Mouse (Mus musculus) lung, adult 2 months (tissue): ENCODE results near the gene Noxo1. TPM values are rescaled to one million over a fixed set of nuclear protein-coding genes. Genes with fewer than 3 reads are reported as not detected.
A peak's percentile ranks its signal among the peaks of the same experiment; 100 is the strongest.
"Not testable (repeated sequence)": the region's sequence is repeated elsewhere in the genome, so short reads cannot be mapped to it uniquely, and the experiment has no call there.

Experiments used
- DNase-seq: peaks from one replicate; pipeline ENCODE4 v3.0.0; 2022
- H3K4me1 ChIP-seq: fragments of 200-500 bp; 2 replicates; pipeline ENCODE4 v1.6.1; 2011; ENCODE audit warnings: low read length; ENCODE audit not compliant: control insufficient read depth, insufficient read depth
- H3K4me3 ChIP-seq: fragments of 200-500 bp; replicated peaks from 2 replicates; pipeline ENCODE3; 2011; ENCODE audit warnings: low read depth, mild to moderate bottlenecking, control low read depth, low read length; ENCODE audit errors: extremely low read depth
- CTCF ChIP-seq: fragments of 200-500 bp; IDR thresholded peaks from 2 replicates; pipeline ENCODE4 v1.5.1; 2011; ENCODE audit warnings: mild to moderate bottlenecking, low read length, control low read depth; ENCODE audit not compliant: insufficient read depth
- POLR2A ChIP-seq: fragments of 200-500 bp; IDR thresholded peaks from 2 replicates; pipeline ENCODE4 v1.6.1; 2011; ENCODE audit warnings: low read depth, mild to moderate bottlenecking, control low read depth, low read length, borderline replicate concordance; ENCODE audit errors: extremely low read depth
- WGBS: fragments of 180-500 bp; shearing (Covaris S2); methylation state at CpG from one replicate; pipeline ENCODE4 v1.1.7; 2018; 5-methylcytosine and 5-hydroxymethylcytosine counted together
- polyA plus RNA-seq: library from polyadenylated mRNA; depleted of rRNA; stranded (reverse); fragments of >200 nt; gene quantifications from 2 replicates; pipeline ENCODE4 v1.2.3, GENCODE M21; 2012

The Noxo1 gene
- polyA plus RNA-seq, 1 experiment: 14.2 TPM

DNA sequence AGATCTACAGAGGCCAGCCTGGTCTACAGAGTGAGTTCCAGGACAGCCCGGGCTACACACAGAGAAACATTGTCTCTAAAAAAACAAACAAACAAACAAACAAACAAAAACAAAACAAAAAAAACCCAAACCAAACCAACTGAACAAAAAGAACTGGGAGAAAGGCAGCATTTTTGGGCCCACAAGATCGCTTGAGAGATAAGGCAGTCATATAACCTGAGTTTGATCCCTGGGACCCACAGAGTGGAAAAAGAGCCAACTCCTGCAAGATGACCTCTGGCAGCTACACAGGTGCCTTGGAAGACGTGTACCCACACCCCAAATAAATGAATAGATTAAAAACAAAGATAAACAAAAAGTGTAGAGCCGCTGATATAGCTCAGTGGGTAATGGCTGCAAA is 41.1 kb upstream of the Noxo1 start:
- Histone ChIP-seq H3K4me3 (no peak overlapping the region), H3K4me1 (peaks cover 18% of the 10 kb centered on the region)
- WGBS: 63% methylated on average over 4 of the region's 4 CpGs
- no peak for DNase-seq
- TF ChIP-seq CTCF (no peak), POLR2A (no peak)

- no peak for TF ChIP-seq POLR2A
- TF ChIP-seq CTCF: no peak
- Histone ChIP-seq H3K4me1 (peaks cover 4% of the 10 kb centered on the region; the same call in 1 of the 2 replicates), H3K4me3 (peak within 1 kb of the TSS; percentile 40)
- 5% methylated on average over 47 of the region's 47 CpGs for WGBS
- peak; percentile 59 for DNase-seq
Measured at GRCm38 (mm10) chr17:24658017-24658758, 37.8 kb upstream of the Noxo1 start, which contains the start of gene Npw. Npw (minus strand) TSS chr17:24658457.

DNA sequence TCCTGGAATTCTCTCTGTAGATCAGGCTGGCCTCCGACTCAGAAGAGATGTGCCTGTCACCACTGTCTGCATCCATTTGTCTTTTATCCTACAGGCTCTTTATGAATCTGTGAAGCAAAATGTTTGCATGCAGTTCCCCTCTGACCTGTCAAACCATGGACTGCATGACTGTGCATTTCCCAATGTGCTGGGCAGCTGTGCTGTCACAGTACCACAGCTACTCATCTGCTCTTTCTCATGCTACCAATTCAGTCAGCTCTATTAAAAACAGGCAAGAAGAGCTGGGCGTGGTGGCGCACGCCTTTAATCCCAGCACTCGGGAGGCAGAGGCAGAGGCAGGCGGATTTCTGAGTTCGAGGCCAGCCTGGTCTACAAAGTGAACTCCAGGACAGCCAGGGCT is 29.0 kb upstream of the Noxo1 start:
- 49% methylated on average over 7 of the region's 7 CpGs for WGBS
- peaks cover 11% of the 10 kb centered on the region for H3K4me1 ChIP-seq
- DNase-seq, H3K4me3 ChIP-seq: not testable (repeated sequence)

GRCm38 (mm10) chr17:24667416-24667815 is 28.6 kb upstream of the Noxo1 start:
- peak; percentile 68 for DNase-seq
- WGBS: 17% methylated on average over 6 of the region's 6 CpGs
- H3K4me3 ChIP-seq: no peak overlapping the region
- peak; percentile 64 for TF ChIP-seq CTCF
- TF ChIP-seq POLR2A: no peak
- peaks cover 11% of the 10 kb centered on the region for H3K4me1 ChIP-seq

GRCm38 (mm10) chr17:24669214-24669544 is 26.9 kb upstream of the Noxo1 start:
- DNase-seq: not testable (repeated sequence)
- 7% methylated on average over 15 of the region's 15 CpGs for WGBS
- H3K4me3 ChIP-seq: peak overlapping the region; percentile 69
- H3K4me1 ChIP-seq: peaks cover 13% of the 10 kb centered on the region

GRCm38 (mm10) chr17:24669545-24670245 is 26.3 kb upstream of the Noxo1 start, which contains the start of gene Zfp598:
Zfp598 (plus strand) TSS chr17:24669687.
- peak; percentile 79 for TF ChIP-seq POLR2A
- no peak for TF ChIP-seq CTCF
- Histone ChIP-seq H3K4me3 (peak within 1 kb of the TSS; percentile 76), H3K4me1 (peaks cover 16% of the 10 kb centered on the region)
- WGBS: 1% methylated on average over 64 of the region's 80 CpGs
- peak; percentile 95 for DNase-seq

GRCm38 (mm10) chr17:24670246-24670844 is 25.7 kb upstream of the Noxo1 start:
- peaks cover 16% of the 10 kb centered on the region for H3K4me1 ChIP-seq
- WGBS: 3% methylated on average over 8 of the region's 8 CpGs

GRCm38 (mm10) chr17:24671346-24671745 is 24.7 kb upstream of the Noxo1 start:
- 40% methylated on average over 5 of the region's 5 CpGs for WGBS
- peaks cover 16% of the 10 kb centered on the region for H3K4me1 ChIP-seq
- DNase-seq: no peak
- TF ChIP-seq CTCF: no peak
- TF ChIP-seq POLR2A: no peak
- H3K4me3 ChIP-seq: no peak overlapping the region

More at GRCm38 (mm10) chr17:24670246-24670844, 25.7 kb upstream of the Noxo1 start:
- no peak for TF ChIP-seq POLR2A
- TF ChIP-seq CTCF: no peak
- no peak for DNase-seq
- H3K4me3 ChIP-seq: peak overlapping the region; percentile 76

DNA sequence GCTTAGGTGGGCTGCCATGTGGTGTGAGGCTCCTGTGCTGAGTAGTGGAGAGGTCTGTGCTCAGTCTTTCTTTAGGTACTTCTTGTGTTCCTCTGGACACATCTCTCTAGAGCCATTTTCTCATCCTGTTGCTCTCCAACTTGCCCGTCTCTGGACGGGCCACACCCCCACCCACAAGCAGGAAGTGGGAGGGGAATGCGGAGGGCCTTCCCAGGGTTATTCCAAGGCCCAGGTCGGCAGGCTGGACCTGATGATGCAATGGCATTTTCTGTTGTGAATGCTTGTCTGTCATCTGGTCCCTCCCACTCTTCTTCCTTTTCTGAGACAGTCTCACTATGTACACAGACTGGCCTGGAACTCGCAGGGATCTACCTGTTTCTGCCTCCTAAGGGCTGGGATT is 23.9 kb upstream of the Noxo1 start:
- no peak overlapping the region for H3K4me3 ChIP-seq
- H3K4me1 ChIP-seq: peaks cover 16% of the 10 kb centered on the region
- WGBS: 5% methylated on average over 5 of the region's 5 CpGs
- no peak for DNase-seq
- TF ChIP-seq CTCF (no peak), POLR2A (no peak)

DNA sequence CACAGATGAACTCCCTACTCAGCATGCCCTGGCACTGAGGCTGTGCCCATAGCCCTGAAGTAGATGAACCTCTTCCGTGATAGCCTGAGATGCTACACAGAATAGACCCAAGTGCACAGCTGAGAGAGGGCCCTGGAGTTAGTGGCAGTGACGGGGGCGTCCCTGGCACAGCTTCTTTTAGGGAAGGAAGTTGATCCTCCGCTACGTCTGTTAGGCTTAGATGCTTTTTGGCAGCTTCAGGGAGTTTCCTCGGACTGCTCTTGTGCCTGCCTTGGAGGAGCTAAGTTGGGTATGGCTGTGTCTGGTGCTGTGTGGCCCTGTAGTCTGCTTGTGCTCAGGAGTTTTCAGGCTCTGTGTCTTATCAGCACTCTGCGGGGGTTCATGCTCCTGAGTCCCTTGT is 21.8 kb upstream of the Noxo1 start:
- 48% methylated on average over 7 of the region's 7 CpGs for WGBS
- Histone ChIP-seq H3K4me1 (peaks cover 14% of the 10 kb centered on the region), H3K4me3 (no peak overlapping the region)
- no peak for DNase-seq
- TF ChIP-seq POLR2A (no peak), CTCF (no peak)
